Mouse (Mus musculus) WW6 (cell line): ENCODE data around the gene Celsr3.
A peak's percentile ranks its signal among the peaks of the same experiment; 100 is the strongest.

ENCODE experiments used
- DNase-seq: peaks from one replicate; pipeline ENCODE4 v3.0.0-alpha.2; 2013; ENCODE audit warnings: low read depth, low spot score

Celsr3 gene

DNA sequence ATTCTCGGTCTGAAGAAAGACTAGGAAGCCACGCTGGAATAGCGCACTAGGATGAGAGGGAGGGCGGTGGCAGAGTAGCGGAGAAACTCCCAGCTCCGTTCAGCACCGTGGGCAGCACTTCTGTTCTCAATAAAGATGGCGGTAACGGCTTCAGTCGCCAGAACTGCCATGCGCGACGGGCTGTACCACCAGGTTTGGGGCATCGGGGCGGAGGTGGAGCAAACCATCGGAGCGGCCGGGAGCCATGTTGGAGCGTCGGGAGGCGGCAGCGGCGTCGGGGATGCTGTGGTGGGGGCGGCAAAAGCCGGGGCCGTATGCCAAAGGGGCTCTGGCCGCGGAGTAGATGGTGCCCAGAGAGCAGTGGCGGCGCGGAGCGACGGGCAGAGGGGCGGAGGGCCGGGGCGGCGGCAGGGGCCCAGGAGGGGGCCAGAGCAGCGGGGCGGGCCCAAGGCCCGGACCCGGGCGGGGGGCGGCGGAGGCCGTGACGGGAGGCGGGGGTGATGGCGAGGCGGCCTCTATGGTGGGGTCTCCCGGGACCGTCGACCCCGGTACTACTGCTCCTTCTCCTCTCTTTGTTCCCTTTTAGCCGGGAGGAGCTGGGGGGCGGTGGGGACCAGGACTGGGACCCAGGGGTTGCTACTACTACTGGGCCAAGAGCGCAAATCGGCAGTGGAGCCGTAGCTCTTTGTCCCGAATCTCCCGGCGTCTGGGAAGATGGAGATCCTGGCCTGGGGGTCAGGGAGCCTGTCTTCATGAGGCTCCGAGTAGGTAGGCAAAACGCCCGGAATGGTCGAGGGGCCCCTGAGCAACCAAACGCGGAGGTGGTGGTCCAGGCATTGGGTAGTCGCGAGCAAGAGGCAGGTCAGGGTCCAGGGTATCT, at the start of gene Celsr3:
Celsr3 (plus strand) TSS at position 501 of the 880 bp plus-strand sequence.
- peak; percentile 81 for DNase-seq

DNA sequence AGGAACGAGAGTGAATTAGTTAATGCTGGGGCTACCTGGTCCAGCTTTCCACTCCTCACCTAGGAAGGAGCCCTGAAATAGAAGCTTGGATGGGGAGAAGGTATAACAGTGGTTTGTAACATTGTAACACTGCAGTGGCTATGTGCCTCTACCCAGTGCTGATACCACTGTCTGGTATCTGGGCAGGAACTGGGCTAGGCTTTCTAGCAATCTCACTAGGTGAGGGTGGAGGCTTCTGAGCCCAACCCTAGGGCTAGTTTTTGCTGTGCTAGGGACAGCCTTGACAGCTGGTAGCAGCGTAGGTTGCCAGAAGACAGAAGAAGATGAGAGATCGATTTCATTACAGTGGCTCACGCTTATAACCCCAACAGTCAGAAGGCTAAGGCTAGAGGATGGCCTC, 49.5 kb upstream of the Celsr3 start:
- no peak for DNase-seq

DNA sequence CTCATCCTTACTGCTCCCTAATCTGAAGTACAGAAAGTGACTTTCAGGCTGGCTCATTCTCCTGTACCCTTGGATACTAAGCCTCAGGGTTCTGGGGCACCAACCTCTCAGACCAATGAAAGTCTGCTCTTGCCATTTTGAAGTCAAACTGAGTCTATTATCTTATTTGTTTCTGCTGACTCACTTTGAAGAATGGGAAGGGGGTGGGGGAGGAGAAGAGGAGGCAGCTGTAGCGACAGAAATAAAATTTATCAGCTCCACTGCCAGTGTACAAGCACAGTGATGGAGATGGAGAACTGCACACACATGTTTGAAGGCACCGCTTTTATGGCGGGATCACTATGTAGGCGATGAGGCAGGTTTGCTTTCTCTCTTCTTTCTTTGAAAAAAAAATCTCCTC, 48.8 kb upstream of the Celsr3 start:
- DNase-seq = no peak

GRCm38 (mm10) chr9:108780959-108781358, 45.2 kb upstream of the Celsr3 start:
- no peak for DNase-seq

GRCm38 (mm10) chr9:108781891-108782290, 44.2 kb upstream of the Celsr3 start:
- DNase-seq = no peak

DNA sequence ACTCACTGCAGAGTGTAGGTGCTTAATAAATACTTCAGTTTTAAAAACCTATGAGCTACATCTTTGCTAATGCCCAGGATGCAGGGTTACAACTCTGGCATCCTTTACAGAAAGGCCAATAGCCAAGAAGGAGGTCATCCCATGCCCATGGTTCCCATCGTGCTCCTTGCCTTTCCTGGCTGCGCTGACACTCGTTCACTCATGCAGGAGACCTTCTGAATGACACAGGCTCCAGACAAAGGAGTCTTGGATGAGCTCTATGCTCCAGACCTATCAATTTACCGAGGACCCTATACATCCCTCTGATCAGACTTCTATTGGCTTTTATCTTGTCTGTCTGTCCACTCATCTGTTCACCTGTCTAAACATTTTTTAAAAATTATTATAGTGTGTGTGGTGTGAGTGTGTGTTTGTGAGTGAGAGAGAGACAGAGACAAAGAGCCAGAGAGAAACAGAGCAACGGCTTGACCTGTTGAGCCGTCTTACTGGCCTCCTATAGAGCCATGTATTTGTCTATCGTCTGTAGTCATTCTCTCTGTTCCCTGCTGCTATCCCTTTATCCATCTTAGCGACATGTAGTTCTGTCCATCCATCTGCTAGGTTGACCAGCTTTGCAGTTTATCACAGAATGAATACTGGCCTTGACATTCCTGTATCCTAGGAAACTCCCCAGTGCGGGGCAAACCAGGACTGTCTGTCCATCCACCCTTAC, 43.1 kb upstream of the Celsr3 start:
- DNase-seq = no peak

DNA sequence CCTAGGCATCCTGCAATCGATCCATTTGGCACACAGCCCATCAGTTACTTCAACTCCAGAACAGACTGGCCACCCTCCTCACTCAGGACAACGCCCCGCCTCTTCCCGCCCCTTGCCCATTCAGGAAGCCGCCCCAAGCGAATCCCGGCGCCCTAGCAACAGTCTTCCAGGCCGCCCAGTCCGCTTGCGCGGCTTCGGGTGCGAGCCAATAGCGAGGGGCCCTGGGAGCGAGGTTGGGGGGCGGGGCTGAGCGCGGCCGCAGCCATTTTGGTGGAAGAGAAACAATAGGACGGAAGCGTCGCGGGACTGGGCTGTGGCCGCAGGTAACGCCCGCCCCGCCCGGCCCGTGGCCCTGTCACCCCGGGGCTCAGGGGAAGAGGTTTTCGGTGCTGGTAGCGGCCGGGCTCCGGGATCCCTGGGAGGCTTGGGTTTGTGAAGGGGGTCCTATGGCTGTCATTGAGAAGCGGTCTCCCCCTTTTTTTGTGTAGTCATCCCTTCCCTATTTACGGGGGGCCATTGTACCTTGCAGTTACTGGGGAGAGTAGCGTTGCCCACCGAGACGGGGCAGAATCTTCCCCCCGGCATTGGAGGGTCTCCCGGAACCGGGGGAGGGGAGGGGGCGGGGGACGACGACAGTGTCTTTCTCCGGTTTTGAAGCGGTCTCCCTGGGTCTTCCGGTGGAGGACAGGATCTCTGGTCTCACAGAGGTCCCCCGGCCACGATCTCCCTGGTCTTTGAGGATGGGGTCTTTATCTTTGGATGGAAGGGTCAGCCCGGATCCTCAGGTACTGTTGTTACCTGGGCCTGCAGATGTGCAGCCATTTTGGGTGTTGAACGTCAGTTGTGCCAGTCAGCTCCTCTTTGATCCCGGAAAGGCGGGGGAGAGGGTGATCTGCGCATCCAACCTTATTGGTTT, 42.3 kb upstream of the Celsr3 start, which contains the start of gene Ip6k2:
Ip6k2 (plus strand) TSS at position 249 of the 916 bp plus-strand sequence.
- peak; percentile 94 for DNase-seq

DNA sequence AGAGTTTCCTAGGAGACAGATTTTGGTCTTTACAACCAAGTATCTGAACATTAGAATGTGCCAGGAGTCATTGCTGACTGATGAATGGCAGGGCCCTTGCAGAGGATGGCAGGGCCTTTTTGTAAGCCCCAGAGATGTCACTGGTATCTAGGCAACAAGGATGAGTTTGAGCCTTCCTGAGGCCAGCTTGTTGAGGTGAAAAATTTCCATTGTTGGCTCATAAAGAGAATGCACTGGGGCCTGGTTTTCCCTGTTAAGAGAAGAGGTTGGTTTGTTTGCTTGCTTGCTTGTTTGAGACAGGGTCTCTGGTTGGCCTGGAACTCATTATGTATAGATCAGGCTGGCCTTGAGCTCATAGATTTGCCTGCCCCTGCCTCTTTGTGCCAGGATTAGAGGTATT, 40.7 kb upstream of the Celsr3 start:
- no peak for DNase-seq

GRCm38 (mm10) chr9:108786494-108786893, 39.6 kb upstream of the Celsr3 start:
- DNase-seq = no peak

GRCm38 (mm10) chr9:108787080-108787479, 39.0 kb upstream of the Celsr3 start:
- DNase-seq = no peak

GRCm38 (mm10) chr9:108788713-108789112, 37.4 kb upstream of the Celsr3 start:
- DNase-seq = no peak

DNA sequence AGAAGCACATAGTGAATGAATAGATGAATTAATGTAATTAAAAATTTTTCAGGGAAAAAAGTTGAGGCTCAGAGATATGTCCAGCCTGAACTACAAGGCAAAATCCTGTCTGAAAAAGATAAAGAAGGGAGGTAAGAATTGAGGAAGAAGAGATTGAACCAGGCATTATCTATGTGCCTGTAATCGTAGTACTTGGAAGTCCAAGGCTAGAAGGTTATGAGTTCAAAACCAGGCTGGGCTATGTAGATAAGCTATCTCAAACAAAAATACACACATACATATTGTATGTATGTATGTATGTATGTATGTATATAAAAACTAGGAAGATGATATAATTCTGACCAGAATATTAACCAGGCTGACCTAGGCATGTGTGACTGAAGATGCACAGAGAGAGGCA, 33.8 kb upstream of the Celsr3 start:
- DNase-seq = no peak

DNA sequence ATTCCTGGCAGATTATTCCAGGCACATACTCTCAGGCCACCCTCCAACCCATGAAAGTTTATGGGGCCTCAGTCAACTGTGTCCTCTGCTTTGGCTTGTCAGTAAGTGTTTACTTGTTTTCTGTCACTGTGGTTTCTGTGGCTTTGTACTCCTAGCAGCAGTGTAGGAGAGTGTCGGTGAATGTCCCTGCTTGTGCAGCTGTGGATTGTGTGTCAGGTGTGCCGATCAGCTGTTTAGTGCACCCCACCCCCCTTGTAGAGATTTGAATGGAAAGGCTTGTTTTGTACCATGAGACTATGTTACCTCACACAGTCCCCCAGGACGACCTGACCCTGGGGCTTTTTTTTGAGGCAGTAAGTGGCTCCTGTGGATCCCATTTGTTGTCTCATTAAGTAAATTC, 33.4 kb upstream of the Celsr3 start:
- DNase-seq = no peak

- no peak for DNase-seq
These were observed 30.8 kb upstream of the Celsr3 start for GRCm38 (mm10) chr9:108795281-108795680.

- DNase-seq = no peak
These were observed 30.4 kb upstream of the Celsr3 start for GRCm38 (mm10) chr9:108795762-108796161.

GRCm38 (mm10) chr9:108796351-108796981, 29.7 kb upstream of the Celsr3 start:
- DNase-seq = no peak

DNA sequence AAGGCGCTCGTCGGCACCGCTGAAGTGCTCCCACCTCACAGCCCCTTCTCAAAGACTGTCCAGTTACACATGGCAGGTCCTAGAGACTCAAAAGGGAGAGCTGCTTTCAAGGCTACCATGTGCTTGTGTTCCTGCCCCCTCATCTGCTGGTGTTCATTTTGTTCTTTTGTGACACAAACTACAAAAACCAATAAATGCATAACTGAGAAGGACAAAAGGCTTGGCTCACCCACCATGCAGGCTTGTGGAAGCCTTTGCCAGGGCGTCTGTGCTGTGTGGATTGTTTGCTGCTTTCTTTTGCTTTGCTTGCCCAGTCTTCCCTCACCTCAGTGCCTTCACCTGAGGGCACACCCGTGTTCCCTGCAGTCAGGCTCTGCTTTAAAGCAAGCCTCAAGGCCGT, 28.6 kb upstream of the Celsr3 start:
- no peak for DNase-seq

DNA sequence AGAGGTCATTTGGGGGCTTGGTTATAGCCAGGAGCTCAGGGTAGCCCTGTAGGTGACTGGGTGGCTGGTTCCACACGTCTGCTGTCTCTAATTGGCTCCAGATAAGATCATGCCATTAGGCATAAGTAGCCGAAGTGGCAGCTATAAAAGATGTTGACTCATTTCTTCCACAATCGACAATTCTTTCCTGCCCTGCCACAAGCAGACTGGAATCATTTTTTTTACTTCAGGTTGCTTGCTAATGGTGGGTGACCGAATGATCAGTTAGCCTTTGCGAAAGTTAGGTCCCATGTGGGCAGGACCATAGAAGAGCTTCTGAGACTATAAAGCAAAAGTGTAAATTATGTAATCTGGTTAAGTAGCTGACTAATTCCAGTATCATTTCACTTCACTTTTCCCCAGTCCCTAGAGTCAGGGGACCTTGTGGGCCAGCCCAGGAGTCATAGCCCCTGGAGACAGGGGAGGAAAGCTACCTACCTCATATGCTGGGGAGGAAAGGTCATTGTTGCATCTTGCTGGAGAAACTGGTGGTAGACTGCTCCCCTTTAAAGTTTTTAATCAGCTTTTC, 27.5 kb upstream of the Celsr3 start:
- DNase-seq = no peak

GRCm38 (mm10) chr9:108799564-108799963, 26.6 kb upstream of the Celsr3 start:
- DNase-seq = no peak

GRCm38 (mm10) chr9:108805768-108806167, 20.4 kb upstream of the Celsr3 start:
- DNase-seq = no peak

DNA sequence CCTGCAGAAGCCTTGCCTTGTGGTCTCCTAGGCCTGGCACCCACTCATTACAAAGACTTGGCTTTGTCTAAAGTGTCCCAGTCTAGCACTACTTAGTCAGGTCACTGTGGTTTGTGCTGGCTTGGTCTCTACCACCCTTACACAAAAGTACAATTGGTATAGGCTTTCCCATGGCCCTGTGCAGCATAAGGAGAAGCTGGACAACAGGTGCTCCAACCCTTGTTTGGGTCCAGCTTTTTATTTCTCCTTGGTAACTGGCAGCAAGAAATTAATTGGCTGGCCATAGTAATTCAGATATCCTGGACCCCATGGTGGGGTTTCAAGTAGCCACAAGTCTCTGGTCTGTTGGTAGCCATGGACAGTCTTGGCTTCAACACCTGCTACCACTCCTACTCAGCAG, 19.7 kb upstream of the Celsr3 start:
- no peak for DNase-seq
